Mouse (Mus musculus): ENCODE measurements around the gene Rad1. TPM values are rescaled to one million over a fixed set of nuclear protein-coding genes. Genes with fewer than 3 reads are reported as not detected.

The Rad1 gene
- total and polyA plus RNA-seq, 3 experiments, result 34.6 to 47.0 TPM; not detected in 1

- no peaks in the 10 kb centered on the region for H3K79me2 ChIP-seq (ENCODE audit: control insufficient read depth, insufficient read depth, low read length, poor library complexity)
- DNase-seq (ENCODE audit: low read depth, low spot score), result no peak
- no peaks in the 10 kb centered on the region for H3K27me3 ChIP-seq (ENCODE audit: control insufficient read depth in 1 of 2, insufficient read depth in 2 of 2, low read length in 2 of 2)
- peaks cover 0 to 5% of the 10 kb centered on the region in 2 experiments; a peak in 1 of 4 replicates for H3K36me3 ChIP-seq (ENCODE audit: control insufficient read depth in 1 of 2, insufficient read depth in 2 of 2, low read length in 2 of 2)
- H3K9me3 ChIP-seq (replicated peaks; ENCODE audit: insufficient read depth, low read length), result no peaks in the 10 kb centered on the region
- H3K4me3 ChIP-seq (ENCODE audit: control insufficient read depth in 1 of 2, insufficient read depth in 1 of 2, low read depth in 2 of 2, low read length in 2 of 2), result no peak overlapping the region
- no peak overlapping the region for H3K9ac ChIP-seq (ENCODE audit: control insufficient read depth, low read depth, low read length, poor library complexity, severe bottlenecking)
- TF ChIP-seq HCFC1 (IDR thresholded peaks at IDR 0.05; ENCODE audit: low read depth, low read length) (no peak), MAX (IDR thresholded peaks at IDR 0.05; ENCODE audit: low read length) (no peak), USF1 (IDR thresholded peaks at IDR 0.05; ENCODE audit: low read depth, low read length) (no peak), ETS1 (IDR thresholded peaks at IDR 0.05; ENCODE audit: low read depth, low read length) (no peak), TCF12 (IDR thresholded peaks at IDR 0.05; ENCODE audit: low read depth, low read length) (no peak), SIN3A (IDR thresholded peaks at IDR 0.05; ENCODE audit: low read length) (no peak), POLR2AphosphoS5 (IDR thresholded peaks at IDR 0.05; ENCODE audit: borderline replicate concordance, low read depth, low read length) (no peak), POLR2A (IDR thresholded peaks at IDR 0.05; ENCODE audit: control insufficient read depth in 1 of 2, insufficient read depth in 1 of 2, low read depth in 1 of 2, low read length in 2 of 2, poor library complexity in 1 of 2) (no peak), MXI1 (IDR thresholded peaks at IDR 0.05; ENCODE audit: low read depth, low read length) (no peak), MAFK (IDR thresholded peaks at IDR 0.05; ENCODE audit: borderline replicate concordance, low read depth, low read length) (no peak), RAD21 (IDR thresholded peaks at IDR 0.05; ENCODE audit: low read depth, low read length) (no peak), MYC (IDR thresholded peaks at IDR 0.05; ENCODE audit: low read depth, low read length) (no peak), NRF1 (IDR thresholded peaks at IDR 0.05; ENCODE audit: insufficient read depth, low read depth, low read length, poor library complexity, severe bottlenecking) (no peak), CHD1 (IDR thresholded peaks at IDR 0.05; ENCODE audit: low read depth, low read length) (no peak), USF2 (IDR thresholded peaks at IDR 0.05; ENCODE audit: borderline replicate concordance in 1 of 2, insufficient read depth in 1 of 2, low read depth in 1 of 2, low read length in 2 of 2) (no peak), TBP (IDR thresholded peaks at IDR 0.05; ENCODE audit: low read depth, low read length) (no peak), GABPA (IDR thresholded peaks at IDR 0.05; ENCODE audit: low read depth, low read length) (no peak)
- H3K27ac ChIP-seq (ENCODE audit: control insufficient read depth, low read depth, low read length), result no peak overlapping the region
- H3K4me1 ChIP-seq (ENCODE audit: control insufficient read depth in 1 of 2, insufficient read depth in 2 of 2, low read length in 2 of 2), result peaks cover 0 to 6% of the 10 kb centered on the region in 2 experiments; a peak in 1 of 4 replicates
Observed at GRCm38 (mm10) chr15:10534591-10534990, 48.8 kb downstream of the Rad1 start.

- Histone ChIP-seq H3K9me3 (replicated peaks; ENCODE audit: insufficient read depth, low read length) (no peaks in the 10 kb centered on the region), H3K4me1 (ENCODE audit: control insufficient read depth in 1 of 2, insufficient read depth in 2 of 2, low read length in 2 of 2) (0 out of 4 replicates have a peak, but pooled peaks cover 0 to 1% of the 10 kb centered on the region in 2 experiments), H3K9ac (ENCODE audit: control insufficient read depth, low read depth, low read length, poor library complexity, severe bottlenecking) (no peak overlapping the region), H3K27me3 (ENCODE audit: control insufficient read depth in 1 of 2, insufficient read depth in 2 of 2, low read length in 2 of 2) (no peaks in the 10 kb centered on the region), H3K36me3 (ENCODE audit: control insufficient read depth in 1 of 2, insufficient read depth in 2 of 2, low read length in 2 of 2) (0 out of 4 replicates have a peak, but pooled peaks cover 0 to 2% of the 10 kb centered on the region in 2 experiments), H3K79me2 (ENCODE audit: control insufficient read depth, insufficient read depth, low read length, poor library complexity) (no peaks in the 10 kb centered on the region), H3K4me3 (ENCODE audit: control insufficient read depth in 1 of 2, insufficient read depth in 1 of 2, low read depth in 2 of 2, low read length in 2 of 2) (no peak overlapping the region), H3K27ac (ENCODE audit: control insufficient read depth, low read depth, low read length) (no peak overlapping the region)
- no peak for TF ChIP-seq MXI1 (IDR thresholded peaks at IDR 0.05; ENCODE audit: low read depth, low read length)
- TF ChIP-seq RAD21 (IDR thresholded peaks at IDR 0.05; ENCODE audit: low read depth, low read length), result no peak
- no peak for TF ChIP-seq MYC (IDR thresholded peaks at IDR 0.05; ENCODE audit: low read depth, low read length)
- no peak for TF ChIP-seq BHLHE40 (IDR thresholded peaks at IDR 0.05; ENCODE audit: borderline replicate concordance, low read depth, low read length)
- TF ChIP-seq TCF12 (IDR thresholded peaks at IDR 0.05; ENCODE audit: low read depth, low read length), result no peak
- TF ChIP-seq POLR2A (IDR thresholded peaks at IDR 0.05; ENCODE audit: control insufficient read depth in 1 of 2, insufficient read depth in 1 of 2, low read depth in 1 of 2, low read length in 2 of 2, poor library complexity in 1 of 2), result no peak
- TF ChIP-seq TAL1 (IDR thresholded peaks at IDR 0.05; ENCODE audit: low read length), result no peak
- TF ChIP-seq ZNF384 (IDR thresholded peaks at IDR 0.05; ENCODE audit: low read depth, low read length), result no peak
- no peak for TF ChIP-seq NELFE (IDR thresholded peaks at IDR 0.05; ENCODE audit: low read depth, low read length)
- no peak for TF ChIP-seq SIN3A (IDR thresholded peaks at IDR 0.05; ENCODE audit: low read length)
- TF ChIP-seq ZC3H11A (IDR thresholded peaks at IDR 0.05; ENCODE audit: low read depth, low read length), result no peak
- no peak for TF ChIP-seq POLR2AphosphoS2 (IDR thresholded peaks at IDR 0.05; ENCODE audit: low read length)
- no peak for TF ChIP-seq GATA1 (IDR thresholded peaks at IDR 0.05; ENCODE audit: low read depth, low read length)
- TF ChIP-seq EP300 (IDR thresholded peaks at IDR 0.05; ENCODE audit: low read depth in 1 of 2, low read length in 2 of 2), result no peak
- DNase-seq (ENCODE audit: low read depth, low spot score), result no peak
Observed at GRCm38 (mm10) chr15:10535969-10536368, 50.2 kb downstream of the Rad1 start.

All from MEL (cell line).